Mouse (Mus musculus) large intestine, adult 2 months (tissue): ENCODE data around the gene Ehhadh. TPM values are rescaled to one million over a fixed set of nuclear protein-coding genes. Genes with fewer than 3 reads are reported as not detected.

ENCODE experiments used
- DNase-seq: peaks from one replicate; pipeline ENCODE4 v3.0.0-alpha.2; 2012; ENCODE audit warnings: low read depth, low spot score
- WGBS: fragments of 180-500 bp; shearing (Covaris S2); methylation state at CpG from one replicate; pipeline ENCODE4 v1.1.7; 2018; 5-methylcytosine and 5-hydroxymethylcytosine counted together
- polyA plus RNA-seq: library from polyadenylated mRNA; depleted of rRNA; stranded (reverse); fragments of >200 nt; gene quantifications from 2 replicates; pipeline ENCODE4 v1.2.3, GENCODE M21; 2012; rRNA removed

Gene Ehhadh
- polyA plus RNA-seq, 1 experiment: 16.5 TPM

DNA sequence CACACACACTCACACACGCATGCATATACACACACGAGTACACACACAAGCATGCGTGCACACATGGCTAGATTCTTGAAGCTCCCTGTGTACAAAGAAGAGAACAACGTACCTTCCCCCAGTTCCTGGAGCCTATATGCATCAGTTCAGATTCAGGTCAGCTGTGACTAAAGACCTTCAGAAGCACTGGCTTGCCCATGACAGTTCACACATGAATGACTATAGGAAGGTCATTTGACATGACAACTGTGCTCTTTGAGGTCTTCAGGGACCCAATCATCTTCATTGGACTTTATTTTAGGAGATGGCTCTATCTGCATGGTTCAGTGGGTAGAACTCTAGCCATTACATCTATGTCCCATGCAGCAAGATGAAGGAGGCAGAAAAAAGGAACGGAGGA, 44.7 kb downstream of the Ehhadh start:
- 92% methylated on average over 5 of the region's 5 CpGs for WGBS

DNA sequence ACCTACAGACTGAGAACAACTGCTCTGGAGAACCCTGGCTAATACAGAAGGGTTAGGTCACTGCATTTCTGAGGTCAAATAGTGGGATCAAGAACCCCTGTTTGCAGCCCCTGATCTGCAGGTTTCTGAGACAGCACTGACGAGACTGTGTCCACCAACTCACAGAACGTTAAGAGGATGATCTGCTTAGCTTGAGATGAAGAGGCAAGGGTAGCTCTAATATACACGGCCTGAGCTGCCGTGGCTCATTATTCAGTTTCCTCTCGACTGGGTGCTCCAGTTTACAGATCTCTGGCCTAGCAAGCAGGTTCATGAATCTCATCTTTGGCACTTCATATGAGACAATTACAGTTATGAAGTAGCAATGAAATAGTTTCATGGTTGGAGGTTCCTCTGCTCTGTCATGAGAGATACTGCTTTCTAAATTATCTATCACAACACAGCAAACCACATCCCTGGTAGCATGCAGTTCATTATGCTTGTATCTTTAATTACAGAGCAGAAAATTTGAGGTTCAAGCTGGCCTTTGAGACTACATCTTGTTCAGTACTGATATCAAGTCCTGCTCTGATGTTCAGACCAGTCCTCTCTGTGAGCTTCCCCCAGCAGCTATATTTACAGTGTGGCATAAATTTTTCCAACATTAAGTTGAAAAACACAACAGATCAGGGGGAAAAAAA, 45.3 kb downstream of the Ehhadh start:
- DNase-seq: no peak
- 82% methylated on average over 5 of the region's 5 CpGs for WGBS

More for the DNA sequence above, 44.7 kb downstream of the Ehhadh start:
- DNase-seq: no peak

DNA sequence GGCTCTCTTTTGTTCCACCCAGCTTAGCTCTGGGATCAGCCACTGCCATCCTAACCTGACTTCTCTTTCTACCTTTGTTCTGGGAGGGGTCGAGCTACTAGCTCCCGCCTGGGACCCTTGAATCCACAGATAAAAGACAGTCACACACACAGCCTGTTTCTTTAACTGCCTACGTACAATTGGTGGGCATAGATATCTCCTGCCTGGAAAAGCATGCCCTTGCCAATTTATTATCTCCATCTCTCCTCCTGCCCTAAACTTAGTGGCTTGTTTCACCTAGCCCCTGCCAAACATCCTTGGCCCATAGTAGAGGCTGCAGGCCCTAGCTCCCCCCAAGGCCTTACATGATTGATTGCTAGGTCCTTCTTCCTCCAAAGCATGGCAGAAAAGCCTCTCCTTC, 46.1 kb downstream of the Ehhadh start:
- whole genome bisulfite sequencing: 83% methylated on average over 3 of the region's 3 CpGs
- no peak for DNase-seq

DNA sequence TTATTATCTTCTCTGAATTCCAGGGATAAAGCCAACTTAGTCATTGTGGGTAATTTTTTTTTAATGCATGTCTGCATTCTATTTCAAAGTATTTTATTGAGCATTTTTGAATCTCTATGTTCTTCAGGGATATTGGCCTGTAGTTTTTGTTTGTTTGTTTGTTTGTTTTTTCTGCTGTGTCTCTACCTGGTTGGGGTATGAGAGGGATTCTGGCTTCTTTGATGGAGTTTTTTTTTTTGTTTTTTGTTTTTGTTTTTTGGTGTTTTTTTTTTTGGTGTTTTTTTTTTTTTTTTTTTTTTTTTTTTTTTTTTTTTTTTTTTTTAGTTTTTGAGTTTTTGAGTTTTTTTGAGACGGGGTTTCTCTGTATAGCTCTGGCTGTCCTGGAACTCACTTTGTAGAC, 52.0 kb downstream of the Ehhadh start:
- no peak for DNase-seq
- 83% methylated on average over 1 of the region's 1 CpGs for WGBS

DNA sequence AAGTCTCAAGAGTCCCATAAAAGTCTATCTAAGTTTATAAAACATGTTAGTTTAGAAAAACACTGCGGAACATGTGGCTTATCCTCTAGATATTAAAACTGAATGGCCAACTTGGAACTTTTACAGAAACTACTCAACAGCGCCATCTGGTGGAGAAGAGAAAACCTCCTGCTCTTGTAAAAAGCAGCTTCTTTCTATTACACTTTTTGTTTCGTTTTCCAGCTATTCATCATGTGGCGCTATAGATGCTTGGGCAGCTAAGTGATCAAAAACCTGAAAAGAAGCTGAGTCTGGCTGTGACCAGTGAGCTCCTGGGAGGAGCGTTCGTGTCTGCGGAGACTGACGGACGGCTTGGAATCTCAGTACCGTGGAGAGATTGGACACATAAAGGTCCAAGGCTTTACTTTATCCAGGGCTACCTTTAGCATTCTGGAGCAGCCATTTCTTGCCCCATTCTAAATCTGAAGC, 59.7 kb downstream of the Ehhadh start:
- DNase-seq: peak; percentile 83
- 30% methylated on average over 10 of the region's 10 CpGs for WGBS

DNA sequence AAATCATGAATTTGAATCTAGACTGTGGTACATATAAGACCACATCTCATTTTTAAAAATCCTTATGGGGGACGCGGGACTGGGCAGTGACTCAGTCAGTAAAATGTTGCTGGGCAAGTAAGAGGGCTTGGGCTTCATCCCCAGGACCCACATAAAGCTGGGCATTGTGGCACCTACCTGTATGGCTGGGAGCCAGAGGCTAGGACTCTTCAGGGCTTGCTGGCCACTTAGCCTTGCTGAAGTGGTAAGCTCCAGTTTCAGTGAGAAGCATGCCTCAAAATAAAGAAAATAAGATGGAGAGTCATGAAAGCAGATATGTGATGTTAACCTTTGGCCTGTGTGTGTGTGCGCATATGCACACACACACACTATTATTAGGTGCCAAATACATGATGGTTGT, 60.2 kb downstream of the Ehhadh start:
- 87% methylated on average over 3 of the region's 3 CpGs for WGBS

DNA sequence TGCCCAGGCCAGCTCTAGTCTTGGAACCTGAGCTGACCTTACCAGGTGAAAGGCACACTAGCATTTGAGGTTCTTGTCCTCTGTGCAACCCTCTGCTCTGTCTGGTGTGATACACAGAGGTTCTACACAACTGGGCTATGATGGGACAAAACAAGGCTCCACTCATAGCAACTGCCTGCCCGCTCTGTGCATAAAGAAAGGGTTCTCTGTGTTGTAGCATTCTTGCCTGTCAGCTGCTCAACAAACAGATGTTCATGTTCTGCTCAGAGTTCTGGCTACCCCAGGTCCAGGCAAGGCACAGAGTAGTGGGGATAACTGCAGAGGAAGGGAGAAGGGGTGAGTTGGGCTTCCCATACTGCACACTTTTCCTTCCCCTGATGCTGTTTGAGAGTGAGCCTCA, 63.3 kb downstream of the Ehhadh start:
- 91% methylated on average over 1 of the region's 1 CpGs for WGBS

More for the DNA sequence above, 60.2 kb downstream of the Ehhadh start:
- DNase-seq: no peak

DNA sequence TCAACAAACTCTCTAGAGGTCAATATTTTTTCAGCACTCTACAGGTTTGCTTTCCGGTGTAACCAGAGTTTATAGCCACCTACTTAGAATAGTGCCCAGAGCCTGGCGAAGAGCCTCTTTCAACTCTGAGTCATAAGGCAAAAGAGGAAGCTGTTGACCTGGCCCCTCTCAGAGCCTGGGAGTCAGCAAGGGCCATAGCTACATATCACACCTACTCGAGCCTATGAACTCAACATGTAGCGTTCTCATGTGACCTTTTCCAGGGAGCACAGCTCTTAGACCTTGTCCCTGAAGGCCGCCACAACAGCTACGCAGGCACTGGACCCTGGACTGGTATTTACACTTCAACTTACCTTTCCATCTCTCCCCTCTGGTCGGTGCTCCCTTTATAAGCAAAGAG, 67.8 kb downstream of the Ehhadh start:
- WGBS: 63% methylated on average over 7 of the region's 7 CpGs
- DNase-seq: no peak

More for the DNA sequence above, 63.3 kb downstream of the Ehhadh start:
- DNase-seq: no peak

DNA sequence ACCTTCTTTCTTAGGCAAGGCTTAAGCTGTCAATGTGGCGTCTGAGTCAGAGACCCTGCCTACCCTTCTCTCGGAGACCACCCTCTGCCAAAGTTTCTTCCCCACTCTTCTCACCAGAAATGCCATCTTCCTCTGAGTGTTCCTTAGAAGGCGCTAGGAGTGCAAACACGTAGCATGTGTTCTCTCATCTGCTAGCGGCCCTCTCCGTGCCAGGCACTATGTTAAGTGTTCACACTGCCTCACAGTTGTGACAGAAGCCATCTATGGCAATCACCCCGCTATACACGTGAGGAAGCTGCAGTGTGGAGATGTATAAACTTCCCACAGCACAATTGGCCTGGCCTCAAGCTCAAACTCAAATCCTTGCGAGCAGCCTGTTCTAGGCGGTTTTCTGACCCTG, 73.1 kb downstream of the Ehhadh start:
- 86% methylated on average over 10 of the region's 10 CpGs for WGBS
- no peak for DNase-seq

Other genes starting within 250 kb of the Ehhadh start
- 4.6 and 5.3 TPM in 2 replicates for gene 2510009E07Rik, start 93.1 kb downstream of the Ehhadh start, polyA plus RNA-seq
- 3.9 and 8.0 TPM in 2 replicates for gene Map3k13, start 6.5 kb upstream of the Ehhadh start, polyA plus RNA-seq
- 59.4 and 85.6 TPM in 2 replicates for gene Tmem41a, start 159.7 kb upstream of the Ehhadh start, polyA plus RNA-seq
- gene Liph, start 207.9 kb upstream of the Ehhadh start, polyA plus RNA-seq: 34.3 and 53.9 TPM in 2 replicates
- gene Senp2, start 221.7 kb upstream of the Ehhadh start, polyA plus RNA-seq: 8.8 and 11.4 TPM in 2 replicates